Mouse (Mus musculus): Measurements from ENCODE around the gene Phyh. TPM values are rescaled to one million over a fixed set of nuclear protein-coding genes. Genes with fewer than 3 reads are reported as not detected.

Gene Phyh
- polyA plus RNA-seq (2014; fragmentation: Illumina TruSeq; extraction: RNeasy Lipid Tissue Mini Kit (QIAGEN cat#74804); ENCODE audit: low read depth, low replicate concordance): 461 TPM

GRCm38 (mm10) chr2:4918860-4919739, at the start of gene Phyh:
Gene Phyh, plus strand, starts transcription at chr2:4919019.

GRCm38 (mm10) chr2:4881350-4882248, 37.2 kb upstream of the Phyh start, which contains the start of gene Sephs1:
Gene Sephs1, plus strand, starts transcription at chr2:4881564.

GRCm38 (mm10) chr2:4975807-4976206, 57.0 kb downstream of the Phyh start, which contains the start of gene Ucma:
Gene Ucma, plus strand, starts transcription at chr2:4976122.

Other genes with a start within 250 kb of the Phyh start
- 28.4 TPM for gene Bend7, start 201.2 kb upstream of the Phyh start, polyA plus RNA-seq (2014; fragmentation: Illumina TruSeq; extraction: RNeasy Lipid Tissue Mini Kit (QIAGEN cat#74804); ENCODE audit: low read depth, low replicate concordance)
- 66.6 TPM for gene Sephs1, start 37.5 kb upstream of the Phyh start, polyA plus RNA-seq (2014; fragmentation: Illumina TruSeq; extraction: RNeasy Lipid Tissue Mini Kit (QIAGEN cat#74804); ENCODE audit: low read depth, low replicate concordance)
- not detected for gene Ucma, start 57.1 kb downstream of the Phyh start, polyA plus RNA-seq (2014; fragmentation: Illumina TruSeq; extraction: RNeasy Lipid Tissue Mini Kit (QIAGEN cat#74804); ENCODE audit: low read depth, low replicate concordance)
- gene Mcm10, start 93.8 kb downstream of the Phyh start, polyA plus RNA-seq (2014; fragmentation: Illumina TruSeq; extraction: RNeasy Lipid Tissue Mini Kit (QIAGEN cat#74804); ENCODE audit: low read depth, low replicate concordance): 0.99 TPM
- gene Optn, start 145.0 kb downstream of the Phyh start, polyA plus RNA-seq (2014; fragmentation: Illumina TruSeq; extraction: RNeasy Lipid Tissue Mini Kit (QIAGEN cat#74804); ENCODE audit: low read depth, low replicate concordance): 38.5 TPM
- 5.5 TPM for gene Ccdc3, start 218.8 kb downstream of the Phyh start, polyA plus RNA-seq (2014; fragmentation: Illumina TruSeq; extraction: RNeasy Lipid Tissue Mini Kit (QIAGEN cat#74804); ENCODE audit: low read depth, low replicate concordance)

Data from adrenal gland, adult 10 weeks (tissue).